Mouse (Mus musculus) thymus, adult 2 months (tissue): ENCODE data around the gene Urb1.

Experiments used
- CTCF ChIP-seq: fragments of 200-500 bp; IDR thresholded peaks from 2 replicates; pipeline ENCODE4 v1.5.1; 2012; ENCODE audit warnings: mild to moderate bottlenecking, control low read depth, low read length, moderate library complexity, borderline replicate concordance; ENCODE audit not compliant: control insufficient read depth, poor library complexity, insufficient read depth; ENCODE audit errors: extremely low read depth
- POLR2A ChIP-seq: fragments of 200-500 bp; IDR thresholded peaks from 2 replicates; pipeline ENCODE4 v1.6.1; 2012; ENCODE audit warnings: mild to moderate bottlenecking, low read length, control low read depth, moderate library complexity; ENCODE audit not compliant: control insufficient read depth, poor library complexity, insufficient read depth; ENCODE audit errors: extremely low read depth

- TF ChIP-seq CTCF (no peak), POLR2A (no peak)
Observed at GRCm38 (mm10) chr16:90726600-90727227, 83.5 kb downstream of the Urb1 start.
